Mouse (Mus musculus): ENCODE measurements around the gene Ezh1.

DNA sequence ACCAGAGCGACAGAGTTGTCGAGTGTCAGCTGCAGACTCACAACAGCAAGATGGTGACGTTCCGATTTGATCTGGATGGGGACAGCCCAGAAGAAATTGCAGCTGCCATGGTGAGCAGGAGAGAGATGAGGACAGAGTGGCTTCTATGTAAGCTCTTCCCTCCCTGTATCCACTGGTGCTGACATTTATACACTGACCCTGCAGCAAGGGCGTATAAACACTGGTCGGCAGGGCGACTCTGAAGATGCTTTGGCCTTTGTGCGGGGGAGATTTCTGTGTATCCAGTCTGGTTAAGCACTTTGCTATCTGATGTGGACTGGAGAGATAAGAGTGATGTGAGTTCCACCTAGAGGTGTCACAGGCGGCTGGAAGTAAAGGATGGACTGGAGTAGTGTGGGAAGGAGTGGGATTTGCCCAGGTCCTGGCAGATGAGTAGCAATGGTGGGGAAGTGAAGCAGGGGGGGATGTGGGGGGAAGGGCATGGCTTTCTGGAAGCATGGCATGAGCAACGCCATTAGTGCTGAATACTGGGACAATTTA is 43.4 kb upstream of the Ezh1 start:
- TF ChIP-seq EP300 (IDR thresholded peaks at IDR 0.05) (no peak), CTCF (IDR thresholded peaks at IDR 0.05) (no peak)

All from lung, postnatal 0 days (tissue).